Mouse (Mus musculus) hindbrain, embryonic 12.5 days (tissue): ENCODE data around the gene Mmgt2. TPM values are rescaled to one million over a fixed set of nuclear protein-coding genes. Genes with fewer than 3 reads are reported as not detected.

ENCODE experiments used
- ATAC-seq: fragments of 200-750 bp; cut with Nextera tagmentation; 2 replicates; pipeline ENCODE4 v1.8.0; 2017; ENCODE audit warnings: moderate TSS enrichment; ENCODE audit not compliant: low FRiP score
- H3K27ac ChIP-seq: fragments of 300-500 bp; sonication (generic); 2 replicates; pipeline ENCODE4 v1.5.1; 2016; ENCODE audit warnings: mild to moderate bottlenecking
- H3K27me3 ChIP-seq: fragments of 300-500 bp; sonication (generic); 2 replicates; pipeline ENCODE4 v1.6.1; 2016; ENCODE audit warnings: mild to moderate bottlenecking
- H3K36me3 ChIP-seq: fragments of 300-500 bp; sonication (generic); 2 replicates; pipeline ENCODE4 v1.6.1; 2016; ENCODE audit warnings: mild to moderate bottlenecking
- H3K4me1 ChIP-seq: fragments of 300-500 bp; sonication (generic); 2 replicates; pipeline ENCODE4 v1.6.1; 2016
- H3K4me2 ChIP-seq: fragments of 300-500 bp; sonication (generic); replicated peaks from 2 replicates; pipeline ENCODE4 v1.6.1; 2016; ENCODE audit warnings: mild to moderate bottlenecking
- H3K4me3 ChIP-seq: fragments of 300-500 bp; sonication (generic); 2 replicates; pipeline ENCODE4 v1.5.1; 2016; ENCODE audit warnings: mild to moderate bottlenecking
- H3K9ac ChIP-seq: fragments of 300-500 bp; sonication (generic); 2 replicates; pipeline ENCODE4 v1.6.1; 2016; ENCODE audit warnings: mild to moderate bottlenecking, moderate library complexity
- H3K9me3 ChIP-seq: fragments of 300-500 bp; sonication (generic); replicated peaks from 2 replicates; pipeline ENCODE4 v1.6.1; 2016; ENCODE audit warnings: mild to moderate bottlenecking
- WGBS: fragments of 180-500 bp; shearing (Covaris S2); methylation state at CpG from one replicate; pipeline ENCODE4 v1.1.7; 2016; 5-methylcytosine and 5-hydroxymethylcytosine counted together
- polyA plus RNA-seq: library from polyadenylated mRNA; unstranded; fragments of >200 nt; fragmentation: Nextera tagmentation; extraction: Ambion mirVana; gene quantifications from 2 replicates; pipeline ENCODE4 v1.2.1, GENCODE M21; 2016

The Mmgt2 gene
- polyA plus RNA-seq, 1 experiment from 2014 or later: 38.7 TPM

GRCm38 (mm10) chr11:62607952-62608201 lies 40.6 kb upstream of the Mmgt2 start:
- Histone ChIP-seq H3K27ac (no peak overlapping the region), H3K9me3 (no peaks in the 10 kb centered on the region), H3K9ac (no peak overlapping the region), H3K4me2 (no peak overlapping the region), H3K4me3 (no peak overlapping the region), H3K4me1 (peaks cover 44% of the 10 kb centered on the region), H3K27me3 (no peaks in the 10 kb centered on the region), H3K36me3 (peaks cover 63% of the 10 kb centered on the region)
- WGBS: 85% methylated on average over 1 of the region's 1 CpGs
- no peak for ATAC-seq

DNA sequence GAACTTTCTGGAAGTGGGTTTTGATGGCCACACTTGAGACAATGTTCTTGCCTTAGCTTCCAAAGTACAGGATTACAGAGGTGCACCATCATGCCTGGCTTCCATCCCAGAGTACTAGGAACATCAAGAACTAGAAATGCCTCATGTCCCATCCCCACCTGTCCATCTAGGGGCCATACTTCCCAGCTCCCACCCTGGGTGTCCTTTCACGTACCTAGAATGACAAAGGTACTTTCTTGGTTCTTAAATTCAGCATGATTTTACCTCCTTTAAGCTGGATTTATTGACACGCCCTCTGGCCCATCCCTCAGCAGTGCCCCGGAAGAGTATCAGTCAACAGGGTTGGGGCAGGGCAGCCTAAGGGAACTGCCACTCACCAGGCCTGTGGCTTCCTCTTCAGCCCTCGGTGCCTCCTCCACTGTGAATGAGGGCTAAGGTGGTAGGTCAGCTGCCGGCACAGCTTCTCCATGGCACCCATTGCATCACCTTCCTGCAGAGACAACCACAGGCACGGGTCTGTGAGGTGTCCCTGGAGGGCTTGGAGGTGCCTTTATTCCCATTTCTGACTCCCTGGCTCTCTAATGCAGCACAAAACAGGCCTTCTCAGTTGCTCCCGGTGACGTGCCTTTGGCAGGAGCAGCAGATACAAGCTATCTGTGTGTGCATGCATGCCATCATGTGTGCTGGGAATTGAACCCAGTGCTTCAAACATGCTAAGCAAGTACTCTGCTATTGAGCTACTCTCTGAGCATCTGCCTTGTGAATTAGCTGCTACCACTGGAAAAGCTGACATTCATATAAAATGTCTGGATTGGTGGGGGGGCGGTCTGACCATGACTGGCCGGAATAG lies 39.4 kb upstream of the Mmgt2 start:
- no peaks in the 10 kb centered on the region for H3K9me3 ChIP-seq
- no peak overlapping the region for H3K4me3 ChIP-seq
- H3K4me2 ChIP-seq: no peak overlapping the region
- H3K27ac ChIP-seq: 0 out of 2 replicates have a peak overlapping the region, but pooled peaks have one; percentile 7
- ATAC-seq: no peak
- no peaks in the 10 kb centered on the region for H3K27me3 ChIP-seq
- peaks cover 46% of the 10 kb centered on the region for H3K4me1 ChIP-seq
- no peak overlapping the region for H3K9ac ChIP-seq
- H3K36me3 ChIP-seq: peaks cover 63% of the 10 kb centered on the region
- 86% methylated on average over 10 of the region's 10 CpGs for WGBS

- Histone ChIP-seq H3K4me1 (peaks cover 46% of the 10 kb centered on the region), H3K27ac (no peak overlapping the region), H3K4me2 (no peak overlapping the region), H3K4me3 (no peak overlapping the region), H3K9ac (no peak overlapping the region), H3K36me3 (peaks cover 52% of the 10 kb centered on the region), H3K9me3 (no peaks in the 10 kb centered on the region), H3K27me3 (no peaks in the 10 kb centered on the region)
- WGBS: 88% methylated on average over 6 of the region's 6 CpGs
- ATAC-seq: no peak
Observed at GRCm38 (mm10) chr11:62610304-62610703, 38.2 kb upstream of the Mmgt2 start.

DNA sequence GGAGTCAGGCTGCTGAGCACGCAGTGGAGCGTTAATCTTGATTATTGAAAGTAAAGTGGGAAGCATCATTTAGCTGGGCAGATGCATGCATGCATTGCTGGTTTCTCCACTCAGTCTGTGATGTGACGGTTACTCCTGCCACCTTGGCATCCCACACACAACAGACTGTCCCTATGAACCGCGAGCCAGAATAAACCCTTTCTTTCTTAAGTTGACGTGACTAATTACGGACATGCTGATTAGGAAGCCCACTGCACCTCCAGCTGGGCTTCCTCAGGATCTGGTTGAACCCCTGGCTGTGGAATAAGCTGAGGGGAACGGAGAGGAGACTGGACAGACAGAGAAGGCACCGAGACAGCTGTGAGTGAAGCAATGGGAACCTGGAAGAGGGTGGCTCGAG lies 35.9 kb upstream of the Mmgt2 start:
- Histone ChIP-seq H3K36me3 (peaks cover 41% of the 10 kb centered on the region), H3K27me3 (no peaks in the 10 kb centered on the region), H3K27ac (peak overlapping the region; percentile 92), H3K4me2 (peak overlapping the region; percentile 38), H3K4me3 (no peak overlapping the region), H3K4me1 (peaks cover 33% of the 10 kb centered on the region), H3K9me3 (no peaks in the 10 kb centered on the region), H3K9ac (peak overlapping the region; percentile 15; the same call in 1 of the 2 replicates)
- WGBS: 46% methylated on average over 10 of the region's 10 CpGs
- peak; percentile 38; the same call in 1 of the 2 replicates for ATAC-seq

GRCm38 (mm10) chr11:62613657-62614365 lies 34.7 kb upstream of the Mmgt2 start:
- WGBS: 10% methylated on average over 19 of the region's 19 CpGs
- Histone ChIP-seq H3K4me3 (peak overlapping the region; percentile 14), H3K27me3 (no peaks in the 10 kb centered on the region), H3K9me3 (no peaks in the 10 kb centered on the region), H3K9ac (peak overlapping the region; percentile 57), H3K4me2 (peak overlapping the region; percentile 40), H3K27ac (peak overlapping the region; percentile 92), H3K4me1 (peaks cover 33% of the 10 kb centered on the region), H3K36me3 (peaks cover 34% of the 10 kb centered on the region)
- ATAC-seq: peak; percentile 96

- no peak for ATAC-seq
- WGBS: 75% methylated on average over 8 of the region's 8 CpGs
- Histone ChIP-seq H3K27me3 (no peaks in the 10 kb centered on the region), H3K4me1 (peaks cover 33% of the 10 kb centered on the region), H3K36me3 (peaks cover 25% of the 10 kb centered on the region), H3K27ac (peak overlapping the region; percentile 92), H3K9ac (peak overlapping the region; percentile 53; the same call in 1 of the 2 replicates), H3K4me2 (no peak overlapping the region), H3K4me3 (no peak overlapping the region), H3K9me3 (no peaks in the 10 kb centered on the region)
Observed at GRCm38 (mm10) chr11:62614876-62615410, 33.5 kb upstream of the Mmgt2 start.

GRCm38 (mm10) chr11:62615456-62615855 lies 33.0 kb upstream of the Mmgt2 start:
- ATAC-seq: no peak
- Histone ChIP-seq H3K4me2 (no peak overlapping the region), H3K4me3 (no peak overlapping the region), H3K36me3 (peaks cover 22% of the 10 kb centered on the region), H3K9me3 (no peaks in the 10 kb centered on the region), H3K4me1 (peaks cover 33% of the 10 kb centered on the region), H3K27me3 (no peaks in the 10 kb centered on the region), H3K27ac (no peak overlapping the region), H3K9ac (no peak overlapping the region)
- WGBS: 85% methylated on average over 4 of the region's 4 CpGs

DNA sequence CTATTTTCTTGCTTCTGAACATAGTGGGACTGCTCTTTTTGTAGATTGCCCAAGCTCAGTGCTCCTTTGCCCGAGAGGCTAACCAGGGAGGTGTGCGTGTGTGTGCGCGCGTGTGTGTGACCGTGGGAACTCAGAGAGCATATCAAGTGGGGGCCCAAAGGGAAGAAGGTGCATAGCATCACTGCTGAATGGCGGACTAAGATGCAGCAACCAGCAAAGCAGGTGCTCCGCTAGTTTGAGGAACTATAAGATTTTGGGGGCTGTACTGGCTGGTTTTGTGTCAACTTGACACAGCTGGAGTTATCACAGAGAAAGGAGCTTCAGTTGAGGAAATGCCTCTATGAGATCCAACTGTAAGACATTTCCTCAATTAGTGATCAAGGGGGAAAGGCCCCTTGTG lies 27.4 kb upstream of the Mmgt2 start:
- no peak for ATAC-seq

GRCm38 (mm10) chr11:62621586-62622283 lies 26.7 kb upstream of the Mmgt2 start:
- H3K27me3 ChIP-seq: no peaks in the 10 kb centered on the region

More for the DNA sequence above, 27.4 kb upstream of the Mmgt2 start:
- H3K4me3 ChIP-seq: no peak overlapping the region
- no peak overlapping the region for H3K9ac ChIP-seq
- H3K9me3 ChIP-seq: no peaks in the 10 kb centered on the region
- H3K27ac ChIP-seq: no peak overlapping the region
- peaks cover 14% of the 10 kb centered on the region for H3K36me3 ChIP-seq
- H3K27me3 ChIP-seq: no peaks in the 10 kb centered on the region
- peaks cover 20% of the 10 kb centered on the region for H3K4me1 ChIP-seq
- no peak overlapping the region for H3K4me2 ChIP-seq
- WGBS: 97% methylated on average over 8 of the region's 8 CpGs

GRCm38 (mm10) chr11:62622850-62623249 lies 25.6 kb upstream of the Mmgt2 start:
- H3K27ac ChIP-seq: no peak overlapping the region
- WGBS: 25% methylated on average over 4 of the region's 4 CpGs
- no peak for ATAC-seq
- no peak overlapping the region for H3K4me3 ChIP-seq
- H3K4me1 ChIP-seq: peaks cover 25% of the 10 kb centered on the region
- peaks cover 6% of the 10 kb centered on the region for H3K36me3 ChIP-seq
- H3K9ac ChIP-seq: no peak overlapping the region
- no peak overlapping the region for H3K4me2 ChIP-seq
- H3K27me3 ChIP-seq: no peaks in the 10 kb centered on the region
- H3K9me3 ChIP-seq: no peaks in the 10 kb centered on the region

More at GRCm38 (mm10) chr11:62621586-62622283, 26.7 kb upstream of the Mmgt2 start:
- Histone ChIP-seq H3K4me3 (no peak overlapping the region), H3K9ac (no peak overlapping the region), H3K36me3 (peaks cover 14% of the 10 kb centered on the region), H3K27ac (no peak overlapping the region), H3K4me1 (peaks cover 20% of the 10 kb centered on the region), H3K4me2 (no peak overlapping the region), H3K9me3 (no peaks in the 10 kb centered on the region)
- WGBS: 78% methylated on average over 4 of the region's 4 CpGs
- ATAC-seq: no peak

DNA sequence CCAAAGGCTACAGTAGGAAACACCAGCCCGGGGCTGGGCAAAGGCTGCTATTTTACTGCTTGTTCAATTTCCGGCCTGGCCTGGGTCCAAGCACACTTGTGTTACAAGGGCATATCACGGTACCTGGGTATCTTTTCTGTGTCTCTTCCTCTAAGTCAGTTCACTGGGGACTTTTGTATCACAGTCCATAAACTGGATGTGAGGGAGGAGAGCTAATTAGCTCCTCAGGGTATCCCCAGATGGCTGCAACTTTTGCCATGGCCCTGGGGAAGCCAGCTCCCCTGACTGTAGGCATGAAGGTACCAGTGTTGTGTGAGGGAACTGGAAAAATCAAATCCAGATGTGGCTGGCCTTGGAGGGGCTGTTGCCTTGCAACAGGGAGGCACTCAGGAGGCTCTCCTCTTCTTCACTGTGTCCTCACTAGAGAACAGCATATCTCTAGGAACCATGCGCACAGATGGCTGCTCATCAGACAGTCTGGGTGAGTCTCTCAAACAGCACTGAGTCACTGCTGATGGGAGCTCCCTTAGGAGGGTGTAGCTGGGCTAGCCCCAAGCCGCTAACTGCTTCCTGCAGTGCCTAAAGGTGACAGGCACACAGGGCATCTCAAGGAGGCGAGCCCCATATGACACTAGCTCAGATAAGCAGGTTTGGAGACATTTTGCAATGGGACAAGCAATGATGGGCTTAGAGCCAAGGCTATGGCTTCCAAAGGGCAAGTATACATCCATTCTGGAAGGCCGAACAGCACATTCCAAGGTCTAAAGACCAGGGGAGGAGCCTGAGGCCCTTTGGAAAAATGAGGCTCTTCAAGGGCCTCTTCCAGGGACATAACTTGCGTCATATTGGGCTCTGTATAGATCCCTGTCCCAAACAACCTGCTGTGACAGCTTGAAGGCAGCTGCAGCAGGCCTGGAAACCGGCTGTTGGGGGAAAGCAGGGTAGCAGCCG lies 23.8 kb upstream of the Mmgt2 start:
- Histone ChIP-seq H3K9ac (no peak overlapping the region), H3K36me3 (peaks cover 4% of the 10 kb centered on the region; the same call in 1 of the 2 replicates), H3K9me3 (no peaks in the 10 kb centered on the region), H3K4me2 (no peak overlapping the region), H3K4me1 (peaks cover 43% of the 10 kb centered on the region), H3K27ac (peak overlapping the region; percentile 73), H3K4me3 (no peak overlapping the region), H3K27me3 (no peaks in the 10 kb centered on the region)
- no peak for ATAC-seq
- 58% methylated on average over 10 of the region's 10 CpGs for WGBS
